Mouse (Mus musculus) embryonic facial prominence, embryonic 14.5 days (tissue): Measurements from ENCODE around the gene Ier5. TPM values are rescaled to one million over a fixed set of nuclear protein-coding genes. Genes with fewer than 3 reads are reported as not detected.
A peak's percentile ranks its signal among the peaks of the same experiment; 100 is the strongest.

ENCODE experiments used
- ATAC-seq: fragments of 200-750 bp; cut with Nextera tagmentation; 2 replicates; pipeline ENCODE4 v1.8.0; 2017; ENCODE audit warnings: low read depth, moderate number of reproducible peaks, moderate TSS enrichment
- DNase-seq: peaks from one replicate; pipeline ENCODE4 v3.0.0-alpha.2; 2015; ENCODE audit warnings: low spot score
- H3K27ac ChIP-seq: fragments of 300-500 bp; sonication (generic); replicated peaks from 2 replicates; pipeline ENCODE4 v1.5.1; 2014; ENCODE audit warnings: low read depth, mild to moderate bottlenecking, low read length, moderate library complexity
- H3K27me3 ChIP-seq: fragments of 300-500 bp; sonication (generic); replicated peaks from 2 replicates; pipeline ENCODE4 v1.6.1; 2014; ENCODE audit warnings: low read length; ENCODE audit not compliant: control insufficient read depth, insufficient read depth
- H3K36me3 ChIP-seq: fragments of 300-500 bp; sonication (generic); 2 replicates; pipeline ENCODE4 v1.6.1; 2014; ENCODE audit warnings: low read length, mixed read lengths; ENCODE audit not compliant: control insufficient read depth, insufficient read depth
- H3K4me1 ChIP-seq: fragments of 300-500 bp; sonication (generic); 2 replicates; pipeline ENCODE4 v1.6.1; 2014; ENCODE audit warnings: antibody characterized with exemption, low read length; ENCODE audit not compliant: control insufficient read depth, insufficient read depth
- H3K4me2 ChIP-seq: fragments of 300-500 bp; sonication (generic); 2 replicates; pipeline ENCODE4 v1.6.1; 2014; ENCODE audit warnings: low read depth, mild to moderate bottlenecking, low read length, moderate library complexity, mixed read lengths
- H3K4me3 ChIP-seq: fragments of 300-500 bp; sonication (generic); 2 replicates; pipeline ENCODE4 v1.5.1; 2014; ENCODE audit warnings: low read depth, mild to moderate bottlenecking, low read length
- H3K9ac ChIP-seq: fragments of 300-500 bp; sonication (generic); 2 replicates; pipeline ENCODE4 v1.6.1; 2014; ENCODE audit warnings: low read depth, mild to moderate bottlenecking, low read length, moderate library complexity, mixed read lengths
- H3K9me3 ChIP-seq: fragments of 300-500 bp; sonication (generic); 2 replicates; pipeline ENCODE4 v1.6.1; 2016; ENCODE audit warnings: low read length; ENCODE audit not compliant: control insufficient read depth
- WGBS: fragments of 180-500 bp; shearing (Covaris S2); extraction: QIAGEN DNeasy Blood & Tissue Kit; methylation state at CpG from one replicate; pipeline ENCODE4 v1.1.7; 2014; 5-methylcytosine and 5-hydroxymethylcytosine counted together
- polyA plus RNA-seq: library from polyadenylated mRNA; unstranded; fragments of >200 nt; fragmentation: Nextera tagmentation; extraction: Ambion mirVana; gene quantifications from 2 replicates; pipeline ENCODE4 v1.2.1, GENCODE M21; 2014

The Ier5 gene
- polyA plus RNA-seq, 1 experiment from 2014 or later: 11.0 TPM

- no peak overlapping the region for H3K27ac ChIP-seq
- no peaks in the 10 kb centered on the region for H3K27me3 ChIP-seq
- DNase-seq (no peak), ATAC-seq (no peak)
- no peak overlapping the region for H3K4me3 ChIP-seq
- H3K9me3 ChIP-seq: no peaks in the 10 kb centered on the region
- no peaks in the 10 kb centered on the region for H3K36me3 ChIP-seq
- no peak overlapping the region for H3K9ac ChIP-seq
- no peak overlapping the region for H3K4me2 ChIP-seq
- WGBS: 78% methylated on average over 11 of the region's 11 CpGs
- H3K4me1 ChIP-seq: 0 out of 2 replicates have a peak, but pooled peaks cover 4% of the 10 kb centered on the region
Measured at GRCm38 (mm10) chr1:155065068-155065701, 34.3 kb downstream of the Ier5 start.

- Histone ChIP-seq H3K27me3 (no peaks in the 10 kb centered on the region), H3K9me3 (no peaks in the 10 kb centered on the region), H3K4me2 (no peak overlapping the region), H3K9ac (no peak overlapping the region), H3K36me3 (no peaks in the 10 kb centered on the region), H3K4me3 (no peak overlapping the region), H3K4me1 (peaks cover 6% of the 10 kb centered on the region), H3K27ac (no peak overlapping the region)
- 71% methylated on average over 4 of the region's 4 CpGs for whole genome bisulfite sequencing
- no peak for DNase-seq
- no peak for ATAC-seq
Measured at GRCm38 (mm10) chr1:155064649-155065048, 34.8 kb downstream of the Ier5 start.

GRCm38 (mm10) chr1:155064111-155064510 is 35.3 kb downstream of the Ier5 start:
- no peak for ATAC-seq
- no peak overlapping the region for H3K9ac ChIP-seq
- 87% methylated on average over 5 of the region's 5 CpGs for WGBS

GRCm38 (mm10) chr1:155062963-155063362 is 36.5 kb downstream of the Ier5 start:
- peaks cover 13% of the 10 kb centered on the region for H3K4me1 ChIP-seq
- H3K27me3 ChIP-seq: no peaks in the 10 kb centered on the region
- H3K9ac ChIP-seq: no peak overlapping the region
- 92% methylated on average over 4 of the region's 4 CpGs for WGBS
- no peaks in the 10 kb centered on the region for H3K9me3 ChIP-seq
- ATAC-seq: no peak
- no peaks in the 10 kb centered on the region for H3K36me3 ChIP-seq
- no peak overlapping the region for H3K27ac ChIP-seq
- H3K4me2 ChIP-seq: no peak overlapping the region
- DNase-seq: no peak
- no peak overlapping the region for H3K4me3 ChIP-seq

More at GRCm38 (mm10) chr1:155064111-155064510, 35.3 kb downstream of the Ier5 start:
- Histone ChIP-seq H3K27ac (no peak overlapping the region), H3K27me3 (no peaks in the 10 kb centered on the region), H3K4me3 (no peak overlapping the region), H3K9me3 (no peaks in the 10 kb centered on the region), H3K36me3 (no peaks in the 10 kb centered on the region), H3K4me2 (no peak overlapping the region), H3K4me1 (peaks cover 12% of the 10 kb centered on the region)
- no peak for DNase-seq

- H3K4me3 ChIP-seq: no peak overlapping the region
- no peaks in the 10 kb centered on the region for H3K27me3 ChIP-seq
- ATAC-seq (no peak), DNase-seq (no peak)
- no peak overlapping the region for H3K27ac ChIP-seq
- no peak overlapping the region for H3K4me2 ChIP-seq
- H3K36me3 ChIP-seq: no peaks in the 10 kb centered on the region
- no peak overlapping the region for H3K9ac ChIP-seq
- 88% methylated on average over 7 of the region's 7 CpGs for WGBS
- H3K9me3 ChIP-seq: no peaks in the 10 kb centered on the region
- H3K4me1 ChIP-seq: peaks cover 13% of the 10 kb centered on the region
Measured at GRCm38 (mm10) chr1:155062057-155062456, 37.4 kb downstream of the Ier5 start.

GRCm38 (mm10) chr1:155060832-155061801 is 38.3 kb downstream of the Ier5 start:
- Histone ChIP-seq H3K4me1 (peaks cover 13% of the 10 kb centered on the region), H3K4me3 (no peak overlapping the region), H3K4me2 (no peak overlapping the region), H3K9ac (no peak overlapping the region), H3K36me3 (no peaks in the 10 kb centered on the region), H3K27me3 (no peaks in the 10 kb centered on the region), H3K9me3 (no peaks in the 10 kb centered on the region), H3K27ac (no peak overlapping the region)
- DNase-seq (no peak), ATAC-seq (no peak)
- WGBS: 70% methylated on average over 17 of the region's 17 CpGs

- WGBS: 44% methylated on average over 5 of the region's 5 CpGs
- Histone ChIP-seq H3K4me2 (no peak overlapping the region), H3K27ac (no peak overlapping the region), H3K9ac (no peak overlapping the region), H3K36me3 (no peaks in the 10 kb centered on the region), H3K27me3 (no peaks in the 10 kb centered on the region), H3K4me1 (peaks cover 15% of the 10 kb centered on the region), H3K9me3 (no peaks in the 10 kb centered on the region), H3K4me3 (no peak overlapping the region)
- ATAC-seq (peak; percentile 23; the same call in 1 of the 2 replicates), DNase-seq (no peak)
Measured at GRCm38 (mm10) chr1:155060261-155060660, 39.2 kb downstream of the Ier5 start.

- 31% methylated on average over 14 of the region's 14 CpGs for WGBS
Measured at GRCm38 (mm10) chr1:155059505-155059904, 39.9 kb downstream of the Ier5 start.

More at GRCm38 (mm10) chr1:155059505-155059904, 39.9 kb downstream of the Ier5 start:
- H3K9ac ChIP-seq: no peak overlapping the region
- no peaks in the 10 kb centered on the region for H3K27me3 ChIP-seq
- peaks cover 22% of the 10 kb centered on the region for H3K4me1 ChIP-seq
- no peaks in the 10 kb centered on the region for H3K36me3 ChIP-seq
- H3K9me3 ChIP-seq: no peaks in the 10 kb centered on the region
- no peak overlapping the region for H3K27ac ChIP-seq
- no peak overlapping the region for H3K4me3 ChIP-seq
- H3K4me2 ChIP-seq: no peak overlapping the region
- ATAC-seq: 0 out of 2 replicates have a peak, but pooled peaks have one; percentile 14
- DNase-seq: no peak
